Mouse (Mus musculus) limb, embryonic 10.5 days (tissue): Measurements from ENCODE around the gene Rab8b. TPM values are rescaled to one million over a fixed set of nuclear protein-coding genes. Genes with fewer than 3 reads are reported as not detected.

Experiments used
- DNase-seq: peaks from one replicate; pipeline ENCODE4 v3.0.0-alpha.2; 2017; ENCODE audit warnings: low spot score
- H3K27ac ChIP-seq: fragments of 300-500 bp; sonication (generic); 2 replicates; pipeline ENCODE4 v1.5.1; 2016; ENCODE audit warnings: mild to moderate bottlenecking
- H3K27me3 ChIP-seq: fragments of 300-500 bp; sonication (generic); 2 replicates; pipeline ENCODE4 v1.6.1; 2016; ENCODE audit warnings: low read depth, mild to moderate bottlenecking; ENCODE audit not compliant: poor library complexity, severe bottlenecking
- H3K36me3 ChIP-seq: fragments of 300-500 bp; sonication (generic); 2 replicates; pipeline ENCODE4 v1.6.1; 2016; ENCODE audit warnings: mild to moderate bottlenecking, moderate library complexity
- H3K4me1 ChIP-seq: fragments of 300-500 bp; sonication (generic); 2 replicates; pipeline ENCODE4 v1.6.1; 2016
- H3K4me3 ChIP-seq: fragments of 300-500 bp; sonication (generic); 2 replicates; pipeline ENCODE4 v1.5.1; 2016; ENCODE audit warnings: mild to moderate bottlenecking, moderate library complexity
- H3K9me3 ChIP-seq: fragments of 300-500 bp; sonication (generic); replicated peaks from 2 replicates; pipeline ENCODE4 v1.6.1; 2016; ENCODE audit warnings: mild to moderate bottlenecking
- WGBS: fragments of 180-500 bp; shearing (Covaris S2); methylation state at CpG from one replicate; pipeline ENCODE4 v1.1.7; 2016; 5-methylcytosine and 5-hydroxymethylcytosine counted together
- polyA plus RNA-seq: library from polyadenylated mRNA; unstranded; fragments of >200 nt; fragmentation: Nextera tagmentation; extraction: Ambion mirVana; gene quantifications from 2 replicates; pipeline ENCODE4 v1.2.1, GENCODE M21; 2016

Rab8b gene
- 14.3 and 14.9 TPM in 2 replicates for polyA plus RNA-seq

- Histone ChIP-seq H3K36me3 (no peaks in the 10 kb centered on the region), H3K9me3 (no peaks in the 10 kb centered on the region), H3K4me3 (peak within 1 kb of the TSS; percentile 73), H3K27me3 (no peaks in the 10 kb centered on the region), H3K4me1 (peaks cover 27% of the 10 kb centered on the region), H3K27ac (peak within 1 kb of the TSS; percentile 91)
- peak; percentile 100 for DNase-seq
- under 1% methylated on average over 49 of the region's 49 CpGs for WGBS
Observed at GRCm38 (mm10) chr9:66919382-66919971, at the start of gene Rab8b. TSS of gene Rab8b (minus strand) at chr9:66919687.

- Histone ChIP-seq H3K4me3 (no peak overlapping the region), H3K27ac (no peak overlapping the region), H3K27me3 (no peaks in the 10 kb centered on the region), H3K9me3 (no peaks in the 10 kb centered on the region), H3K36me3 (peaks cover 22% of the 10 kb centered on the region), H3K4me1 (no peaks in the 10 kb centered on the region)
- 90% methylated on average over 8 of the region's 8 CpGs for WGBS
- no peak for DNase-seq
Observed at GRCm38 (mm10) chr9:66967492-66967891, 48.0 kb upstream of the Rab8b start.

GRCm38 (mm10) chr9:66961478-66961877 lies 42.0 kb upstream of the Rab8b start:
- DNase-seq: no peak
- no peaks in the 10 kb centered on the region for H3K36me3 ChIP-seq
- H3K4me3 ChIP-seq: no peak overlapping the region
- 87% methylated on average over 3 of the region's 3 CpGs for WGBS
- no peaks in the 10 kb centered on the region for H3K9me3 ChIP-seq
- no peak overlapping the region for H3K27ac ChIP-seq
- no peaks in the 10 kb centered on the region for H3K4me1 ChIP-seq
- H3K27me3 ChIP-seq: no peaks in the 10 kb centered on the region

- WGBS: 90% methylated on average over 3 of the region's 3 CpGs
- no peak overlapping the region for H3K27ac ChIP-seq
Observed at GRCm38 (mm10) chr9:66957451-66957850, 38.0 kb upstream of the Rab8b start.

GRCm38 (mm10) chr9:66952886-66953285 lies 33.4 kb upstream of the Rab8b start:
- DNase-seq: no peak
- Histone ChIP-seq H3K36me3 (peaks cover 22% of the 10 kb centered on the region), H3K4me1 (no peaks in the 10 kb centered on the region), H3K27me3 (no peaks in the 10 kb centered on the region), H3K9me3 (no peaks in the 10 kb centered on the region), H3K27ac (no peak overlapping the region), H3K4me3 (no peak overlapping the region)
- 88% methylated on average over 2 of the region's 2 CpGs for WGBS

More at GRCm38 (mm10) chr9:66957451-66957850, 38.0 kb upstream of the Rab8b start:
- Histone ChIP-seq H3K4me3 (no peak overlapping the region), H3K4me1 (no peaks in the 10 kb centered on the region), H3K9me3 (no peaks in the 10 kb centered on the region), H3K27me3 (no peaks in the 10 kb centered on the region), H3K36me3 (no peaks in the 10 kb centered on the region; the same call in 1 of the 2 replicates)
- DNase-seq: no peak

GRCm38 (mm10) chr9:66952321-66952720 lies 32.8 kb upstream of the Rab8b start:
- no peak for DNase-seq
- 80% methylated on average over 8 of the region's 8 CpGs for WGBS
- H3K27ac ChIP-seq: no peak overlapping the region
- H3K4me1 ChIP-seq: no peaks in the 10 kb centered on the region
- no peak overlapping the region for H3K4me3 ChIP-seq
- H3K9me3 ChIP-seq: no peaks in the 10 kb centered on the region
- no peaks in the 10 kb centered on the region for H3K27me3 ChIP-seq
- peaks cover 27% of the 10 kb centered on the region for H3K36me3 ChIP-seq

GRCm38 (mm10) chr9:66948536-66948935 lies 29.0 kb upstream of the Rab8b start:
- WGBS: 97% methylated on average over 2 of the region's 2 CpGs
- H3K36me3 ChIP-seq: peaks cover 27% of the 10 kb centered on the region
- DNase-seq: no peak

GRCm38 (mm10) chr9:66945647-66946641 lies 26.5 kb upstream of the Rab8b start, which contains the start of gene Rps27l:
TSS of gene Rps27l (plus strand) at chr9:66946086.
- peak; percentile 98 for DNase-seq
- Histone ChIP-seq H3K27ac (peak within 1 kb of the TSS; percentile 96), H3K4me1 (peaks cover 20% of the 10 kb centered on the region), H3K36me3 (peaks cover 25% of the 10 kb centered on the region), H3K4me3 (peak within 1 kb of the TSS; percentile 98), H3K27me3 (no peaks in the 10 kb centered on the region), H3K9me3 (no peaks in the 10 kb centered on the region)
- under 1% methylated on average over 77 of the region's 77 CpGs for WGBS

More at GRCm38 (mm10) chr9:66948536-66948935, 29.0 kb upstream of the Rab8b start:
- no peak overlapping the region for H3K4me3 ChIP-seq
- H3K4me1 ChIP-seq: peaks cover 20% of the 10 kb centered on the region
- H3K27me3 ChIP-seq: no peaks in the 10 kb centered on the region
- no peak overlapping the region for H3K27ac ChIP-seq
- no peaks in the 10 kb centered on the region for H3K9me3 ChIP-seq

GRCm38 (mm10) chr9:66945161-66945560 lies 25.7 kb upstream of the Rab8b start:
- Histone ChIP-seq H3K27ac (peak overlapping the region; percentile 96), H3K36me3 (peaks cover 25% of the 10 kb centered on the region), H3K9me3 (no peaks in the 10 kb centered on the region), H3K4me1 (peaks cover 20% of the 10 kb centered on the region), H3K27me3 (no peaks in the 10 kb centered on the region), H3K4me3 (peak overlapping the region; percentile 98)
- 28% methylated on average over 4 of the region's 4 CpGs for WGBS
- DNase-seq: no peak

- Histone ChIP-seq H3K9me3 (no peaks in the 10 kb centered on the region), H3K36me3 (no peaks in the 10 kb centered on the region), H3K27me3 (no peaks in the 10 kb centered on the region), H3K27ac (no peak overlapping the region), H3K4me1 (no peaks in the 10 kb centered on the region), H3K4me3 (no peak overlapping the region)
- WGBS: 16% methylated on average over 4 of the region's 4 CpGs
- no peak for DNase-seq
Observed at GRCm38 (mm10) chr9:66938836-66939235, 19.3 kb upstream of the Rab8b start.

GRCm38 (mm10) chr9:66937507-66937906 lies 18.0 kb upstream of the Rab8b start:
- 84% methylated on average over 8 of the region's 8 CpGs for WGBS
- Histone ChIP-seq H3K4me1 (no peaks in the 10 kb centered on the region), H3K36me3 (no peaks in the 10 kb centered on the region), H3K9me3 (no peaks in the 10 kb centered on the region), H3K27ac (no peak overlapping the region), H3K27me3 (no peaks in the 10 kb centered on the region), H3K4me3 (no peak overlapping the region)
- peak; percentile 20 for DNase-seq

- no peak for DNase-seq
Observed at GRCm38 (mm10) chr9:66933869-66934808, 14.7 kb upstream of the Rab8b start.

More at GRCm38 (mm10) chr9:66933869-66934808, 14.7 kb upstream of the Rab8b start:
- Histone ChIP-seq H3K9me3 (no peaks in the 10 kb centered on the region), H3K4me1 (peaks cover 4% of the 10 kb centered on the region), H3K27me3 (no peaks in the 10 kb centered on the region), H3K36me3 (no peaks in the 10 kb centered on the region), H3K4me3 (no peak overlapping the region), H3K27ac (no peak overlapping the region)
- WGBS: 84% methylated on average over 19 of the region's 19 CpGs
